Mouse (Mus musculus): ENCODE measurements around the gene Kdm5a.

Kdm5a gene

DNA sequence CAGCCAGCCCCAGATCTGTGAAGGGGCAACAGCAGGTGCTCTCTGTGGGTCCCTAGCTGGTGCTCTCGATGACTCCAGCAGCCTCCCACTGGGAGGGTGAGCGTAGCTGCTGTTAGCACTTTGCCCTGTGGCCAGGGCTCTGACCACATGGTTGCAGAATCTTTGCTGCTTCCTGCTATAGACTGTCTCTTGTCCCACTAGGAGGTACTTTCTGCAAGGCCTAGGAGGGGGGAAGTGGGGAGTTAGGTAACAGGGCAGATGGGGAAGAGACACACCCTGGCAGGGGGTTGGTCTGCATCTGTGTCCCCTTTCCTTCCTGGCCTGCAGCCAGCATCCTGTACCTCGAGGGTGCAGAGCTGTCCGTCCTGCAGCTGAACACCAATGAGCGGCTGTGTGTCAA, 109.5 kb downstream of the Kdm5a start:
- DNase-seq, result peak; percentile 47

DNA sequence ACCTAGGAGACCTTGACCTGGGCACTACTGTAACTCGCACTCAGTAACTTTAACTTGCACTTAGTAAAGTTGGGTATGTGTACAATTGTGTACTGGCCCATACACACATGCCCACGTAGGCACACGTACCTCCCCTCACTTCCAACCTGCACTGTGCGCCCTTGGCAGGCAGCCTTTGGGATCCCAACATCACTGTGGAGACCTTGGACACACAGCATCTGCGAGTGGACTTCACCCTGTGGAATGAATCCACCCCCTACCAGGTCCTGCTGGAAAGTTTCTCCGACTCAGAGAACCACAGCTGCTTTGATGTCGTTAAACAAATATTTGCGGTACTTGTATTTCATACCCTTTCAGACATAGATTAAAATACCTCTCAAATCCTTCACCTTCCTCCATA, 111.4 kb downstream of the Kdm5a start:
- DNase-seq, result no peak

DNA sequence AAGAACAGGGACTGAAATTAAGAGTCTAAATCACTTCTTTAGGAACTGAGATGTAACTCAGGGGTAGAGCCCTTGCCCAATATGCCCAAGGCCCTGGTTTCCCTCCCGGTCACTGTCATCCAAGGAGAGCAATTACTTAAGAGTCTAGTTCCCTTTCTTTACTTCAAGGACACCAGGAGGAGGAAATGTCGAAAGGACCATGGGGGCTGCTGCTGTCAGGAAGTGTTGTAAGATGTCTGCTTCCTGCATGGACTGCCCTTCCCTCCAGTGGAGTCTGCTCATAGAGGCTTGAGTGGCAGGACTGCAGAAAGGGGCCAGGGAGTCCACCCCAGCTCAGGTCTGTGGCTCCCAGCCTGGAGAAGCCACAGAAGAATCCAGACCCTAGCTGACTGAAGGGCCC, 115.4 kb downstream of the Kdm5a start:
- DNase-seq, result peak; percentile 16

DNA sequence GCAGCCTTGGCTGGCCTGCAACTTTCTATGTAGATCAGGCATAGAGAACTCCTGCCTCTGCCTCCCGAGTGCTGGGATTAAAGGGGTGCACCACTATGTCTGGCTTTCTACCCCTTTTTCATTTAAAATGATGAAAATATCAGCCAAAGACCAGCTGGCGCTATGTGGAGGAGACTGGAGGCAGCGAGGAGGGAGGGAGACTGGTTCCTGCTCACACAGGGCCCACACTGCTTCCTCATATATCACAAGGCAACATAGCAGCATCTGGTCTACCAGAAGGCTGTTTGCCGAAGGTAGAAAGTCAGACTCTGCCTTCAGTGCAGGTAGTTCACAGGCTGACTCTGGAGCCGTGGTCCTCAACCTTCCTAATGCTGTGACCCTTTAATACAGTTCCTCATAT, 116.4 kb downstream of the Kdm5a start:
- no peak for DNase-seq

DNA sequence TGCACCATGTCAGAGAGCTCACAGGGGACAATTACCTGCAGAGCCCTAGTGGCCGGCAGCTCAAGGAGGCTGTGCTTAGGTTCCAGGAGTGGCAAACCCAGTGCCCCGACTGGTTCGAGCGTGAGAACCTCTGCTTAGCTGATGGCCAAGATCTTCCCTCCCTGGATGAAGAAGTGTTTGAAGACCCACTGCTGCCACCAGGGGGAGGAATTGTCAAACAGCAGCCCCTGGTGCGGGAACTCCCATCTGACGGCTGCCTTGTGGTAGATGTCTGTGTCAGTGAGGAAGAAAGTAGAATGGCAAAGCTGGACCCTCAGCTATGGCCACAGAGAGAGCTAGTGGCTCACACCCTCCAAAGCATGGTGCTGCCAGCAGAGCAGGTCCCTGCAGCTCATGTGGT, 117.6 kb downstream of the Kdm5a start:
- peak; percentile 29 for DNase-seq

DNA sequence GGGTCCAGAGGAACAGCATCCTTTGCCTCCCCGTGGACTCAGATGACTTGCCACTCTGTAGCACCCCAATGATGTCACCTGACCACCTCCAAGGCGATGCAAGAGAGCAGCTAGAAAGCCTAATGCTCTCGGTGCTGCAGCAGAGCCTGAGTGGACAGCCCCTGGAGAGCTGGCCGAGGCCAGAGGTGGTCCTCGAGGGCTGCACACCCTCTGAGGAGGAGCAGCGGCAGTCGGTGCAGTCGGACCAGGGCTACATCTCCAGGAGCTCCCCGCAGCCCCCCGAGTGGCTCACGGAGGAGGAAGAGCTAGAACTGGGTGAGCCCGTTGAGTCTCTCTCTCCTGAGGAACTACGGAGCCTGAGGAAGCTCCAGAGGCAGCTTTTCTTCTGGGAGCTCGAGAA, 118.1 kb downstream of the Kdm5a start:
- no peak for DNase-seq

DNA sequence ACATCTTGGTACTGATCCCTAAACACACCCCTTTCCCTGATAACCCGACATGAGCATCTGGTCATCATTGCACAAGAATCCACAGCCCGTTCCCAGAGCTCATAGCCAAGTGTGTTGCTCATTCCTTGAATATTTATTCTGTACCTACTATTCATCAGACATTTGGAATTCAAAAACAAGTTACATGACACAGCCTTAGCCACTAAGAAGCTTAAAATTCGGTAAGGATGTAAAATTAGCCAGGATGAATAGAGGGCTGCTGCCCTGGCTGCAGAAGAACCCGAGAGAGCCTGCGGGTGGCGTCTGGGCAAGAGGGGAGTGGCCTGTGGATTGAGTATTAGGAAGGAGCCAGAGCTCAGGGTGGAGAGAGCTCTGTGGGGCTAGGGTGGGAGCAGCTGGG, 118.8 kb downstream of the Kdm5a start:
- DNase-seq, result no peak

DNA sequence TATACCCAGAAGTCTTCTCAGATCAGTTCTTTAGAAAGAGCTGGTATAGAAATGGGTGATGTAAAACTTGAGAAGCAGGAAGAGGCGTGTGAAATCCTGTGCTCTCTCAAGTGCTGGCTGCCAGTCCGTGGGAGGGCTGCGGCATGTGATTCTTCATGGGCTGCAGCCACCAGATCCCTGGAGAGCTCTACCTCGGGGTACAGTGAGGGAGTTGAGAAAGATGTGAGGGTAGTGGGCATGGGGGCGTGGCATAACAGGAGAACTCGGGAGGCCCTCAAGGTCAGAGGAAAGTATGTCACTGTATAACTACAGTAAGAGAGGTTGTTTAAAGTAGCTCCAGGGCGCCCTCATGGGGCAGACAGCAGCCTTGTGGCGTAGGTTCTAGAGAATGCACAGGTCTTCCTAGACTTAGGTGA, 119.3 kb downstream of the Kdm5a start:
- DNase-seq, result peak; percentile 59

DNA sequence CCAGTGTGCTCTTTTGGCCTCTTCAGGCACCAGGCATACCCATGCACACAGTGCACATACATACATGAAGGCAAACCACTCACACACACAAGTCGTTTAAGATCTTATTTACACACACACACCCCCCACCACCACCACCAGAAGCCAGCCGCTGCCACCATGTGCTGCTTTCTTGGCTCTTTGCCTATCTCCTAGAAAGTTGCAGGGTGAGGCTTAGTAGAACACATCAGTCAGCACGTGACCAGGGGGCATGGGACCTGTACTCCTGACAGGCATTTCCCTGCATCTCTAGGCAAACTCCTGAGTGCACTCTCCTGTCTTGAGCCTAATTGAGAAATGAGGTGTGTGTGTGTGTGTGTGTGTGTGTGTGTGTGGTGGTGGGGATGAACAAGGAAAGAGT, 121.1 kb downstream of the Kdm5a start:
- DNase-seq, result no peak

DNA sequence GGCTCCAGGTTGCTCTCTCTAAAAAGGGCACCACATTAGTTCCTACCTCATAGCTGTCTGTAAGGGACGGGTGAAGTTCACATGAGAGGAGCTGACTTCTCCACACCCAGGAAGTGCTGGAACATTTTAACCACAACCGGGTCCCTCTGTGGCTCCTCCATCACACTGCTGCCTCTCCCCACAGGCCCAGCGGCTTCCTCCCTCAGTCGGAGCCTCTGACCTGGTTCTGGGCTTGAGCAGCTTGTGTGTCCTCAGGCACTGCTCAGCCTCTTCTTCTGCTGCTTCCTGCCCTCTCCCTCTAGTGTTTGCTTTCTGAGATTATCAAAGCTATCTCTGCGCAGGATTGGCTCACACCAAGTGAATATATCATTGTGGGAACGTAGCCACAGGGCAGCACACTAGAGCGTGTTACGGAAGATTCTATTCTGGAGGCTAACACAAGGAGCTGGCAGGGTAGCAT, 122.2 kb downstream of the Kdm5a start:
- no peak for DNase-seq

DNA sequence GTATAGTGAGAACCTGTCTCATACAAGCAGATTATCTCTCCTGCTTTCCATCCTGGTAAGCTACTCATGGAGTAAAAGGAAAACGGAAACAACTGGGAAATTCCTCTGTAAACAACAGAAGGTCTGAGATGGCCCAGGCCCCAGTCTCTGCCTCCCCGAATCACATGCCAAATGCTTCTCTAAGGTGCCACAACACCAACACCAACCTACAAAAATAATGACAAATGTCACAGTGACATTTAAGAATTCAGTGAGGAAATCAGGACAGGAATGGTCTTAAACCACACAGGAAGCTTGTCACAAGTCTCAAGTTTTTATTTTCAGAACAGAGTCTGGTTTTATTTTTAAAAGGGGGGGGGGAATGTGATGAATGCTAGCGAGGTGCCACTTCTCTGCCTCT, 124.7 kb downstream of the Kdm5a start:
- no peak for DNase-seq

DNA sequence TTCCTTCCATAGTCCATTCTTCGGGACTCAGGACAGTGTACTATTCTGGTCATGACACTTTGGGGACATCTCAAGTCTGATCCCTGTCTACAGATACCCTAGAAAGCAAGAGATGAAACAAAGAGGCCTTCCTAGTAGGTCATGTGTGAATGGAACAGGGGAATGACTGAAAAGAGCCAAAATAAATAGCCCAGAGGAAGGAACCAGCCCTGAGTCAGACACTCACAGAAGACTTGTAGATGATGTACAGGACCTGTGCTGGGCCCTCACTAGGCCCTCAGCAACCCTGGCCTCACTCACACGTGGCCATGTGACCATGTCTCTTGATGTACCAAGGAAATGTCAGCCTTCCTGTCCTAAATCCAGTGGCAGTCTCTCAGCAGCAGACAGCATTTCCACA, 125.5 kb downstream of the Kdm5a start:
- no peak for DNase-seq

DNA sequence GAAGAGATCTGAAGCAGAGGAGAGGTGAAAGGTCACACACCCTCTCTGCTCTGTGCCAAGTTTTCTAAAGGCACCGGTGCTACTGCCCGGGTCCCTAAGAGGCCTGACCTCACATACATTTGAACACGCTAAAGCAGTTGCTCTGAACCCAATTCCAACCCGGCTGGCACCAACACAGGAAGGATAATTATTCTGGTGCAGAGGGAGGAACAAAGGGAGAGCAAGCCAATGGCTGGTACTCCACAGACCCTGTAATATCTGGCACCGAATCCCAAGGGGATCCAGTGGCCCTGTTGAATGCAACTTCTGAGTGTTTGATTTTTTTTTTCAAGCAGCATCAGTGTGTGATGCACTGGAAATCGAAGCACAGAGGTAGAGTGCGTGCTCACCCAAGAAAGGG, 127.1 kb downstream of the Kdm5a start:
- DNase-seq, result no peak

DNA sequence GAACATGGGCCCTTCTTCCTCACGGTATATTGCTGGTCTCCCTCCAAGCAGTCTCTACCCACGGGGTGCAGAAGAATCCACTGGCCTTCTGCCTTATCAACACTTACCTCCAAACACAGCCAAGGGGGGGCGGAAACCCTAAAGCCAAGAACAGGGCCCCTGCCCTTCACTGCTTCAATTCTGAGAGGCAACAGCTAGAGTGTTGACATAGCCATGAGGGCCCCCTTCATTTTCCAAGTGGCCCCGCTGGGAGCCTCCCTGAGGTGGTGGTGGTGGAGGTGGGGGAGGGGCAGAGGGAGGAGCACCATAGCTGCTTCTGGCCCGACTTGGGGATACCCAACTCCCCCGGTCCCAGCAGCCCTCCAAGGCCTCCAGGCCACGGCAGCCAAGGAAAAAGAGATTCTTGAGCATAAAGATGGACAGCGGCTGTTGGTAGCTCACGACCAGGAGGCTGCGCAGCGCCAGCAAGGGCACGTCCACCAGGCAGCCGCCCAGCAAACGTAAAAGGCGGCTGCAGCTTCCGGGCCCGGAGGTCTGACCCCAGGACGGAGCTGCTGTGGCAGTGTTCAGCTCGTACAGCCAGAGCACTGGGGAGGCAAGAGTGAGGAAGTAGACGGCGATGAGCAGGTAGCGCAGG, 128.1 kb downstream of the Kdm5a start:
- no peak for DNase-seq

DNA sequence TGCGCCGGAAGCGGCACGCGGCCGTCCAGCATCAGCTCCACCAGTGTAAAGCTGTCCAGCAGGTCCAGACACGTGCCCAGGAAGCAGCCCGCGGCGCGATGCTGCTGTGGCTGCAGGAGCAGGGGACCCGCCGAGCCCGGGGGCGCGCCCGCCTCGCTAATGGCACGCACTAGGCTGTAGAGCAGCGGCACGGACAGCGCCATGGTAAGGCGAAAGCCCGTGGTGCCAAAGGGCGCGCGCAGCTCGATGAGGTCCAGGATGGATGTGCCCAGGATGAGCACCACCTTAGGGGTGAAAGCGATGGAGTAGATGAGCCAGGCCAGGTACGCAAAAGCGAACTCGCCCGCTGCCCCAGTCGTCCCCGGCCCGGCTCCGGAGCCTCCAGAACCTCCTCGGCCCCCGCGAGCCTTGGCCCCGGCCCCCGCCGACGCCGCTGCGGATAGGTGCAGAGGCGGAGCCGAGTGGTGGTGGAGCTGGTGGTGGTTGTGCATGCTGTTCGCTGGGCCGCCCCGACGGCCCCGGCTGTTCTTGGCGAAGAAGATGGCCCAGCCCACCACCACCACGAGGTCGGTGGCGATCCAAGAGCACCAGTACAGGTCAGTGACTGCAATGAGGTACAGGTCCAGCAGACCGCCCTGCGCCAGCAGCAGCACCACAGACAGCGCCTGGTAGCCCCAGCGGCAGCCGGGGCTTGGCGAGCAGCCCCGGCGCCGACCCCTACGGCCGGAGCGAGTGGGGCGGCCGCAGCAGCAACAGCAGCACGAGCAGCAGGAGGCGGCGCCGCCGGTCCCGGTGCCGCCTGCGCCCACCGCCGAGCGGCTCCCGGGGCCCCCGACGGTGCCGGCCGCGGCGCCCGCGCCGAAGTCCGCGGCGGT, 128.8 kb downstream of the Kdm5a start:
- peak; percentile 19 for DNase-seq

DNA sequence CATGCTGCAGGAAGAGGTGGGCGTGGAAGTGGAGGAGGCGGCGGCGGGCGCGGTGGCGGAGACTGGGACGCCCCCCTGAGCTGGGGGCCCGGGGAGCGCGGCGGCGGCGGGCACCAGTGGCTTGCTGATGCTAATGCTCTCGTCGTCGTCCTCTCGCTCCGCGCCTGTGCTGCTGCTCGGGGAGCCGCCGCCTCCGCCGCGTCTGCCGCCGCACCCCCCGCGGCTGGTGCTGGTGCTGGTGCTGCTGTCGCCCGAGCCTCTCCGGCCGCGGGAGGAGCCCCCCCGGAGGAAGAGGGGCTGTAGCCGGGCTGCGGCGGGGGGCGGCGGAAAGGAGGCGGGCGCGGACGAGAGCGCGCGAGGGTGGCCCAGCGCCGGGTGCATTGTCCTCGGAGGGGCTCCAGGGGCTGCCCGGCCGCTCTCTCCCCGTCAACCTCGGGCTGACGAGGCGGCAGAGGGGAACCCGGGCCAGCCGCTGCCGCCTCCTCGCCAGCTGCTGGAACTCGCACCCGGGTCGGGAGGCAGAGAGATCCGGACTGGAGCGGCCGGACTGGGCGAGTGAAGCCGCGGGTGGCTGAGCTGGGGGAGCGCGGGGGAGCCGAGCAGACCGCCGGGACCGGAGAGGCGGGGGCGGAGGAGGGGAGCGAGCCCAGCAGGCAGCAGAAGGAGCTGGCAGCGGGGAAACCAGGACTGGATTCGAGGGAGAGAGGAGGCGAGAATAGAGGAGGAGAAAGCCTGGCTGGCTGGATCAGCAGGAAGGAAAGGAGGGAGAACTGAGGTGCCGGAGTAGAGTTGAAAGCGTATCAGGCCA, 129.7 kb downstream of the Kdm5a start, which contains the start of gene Tmem121b:
TSS of gene Tmem121b (minus strand) at position 434 of the 808 bp plus-strand sequence.
- peak; percentile 53 for DNase-seq
